Mouse (Mus musculus): ENCODE data around the gene Atg9a. TPM values are rescaled to one million over a fixed set of nuclear protein-coding genes. Genes with fewer than 3 reads are reported as not detected.

The Atg9a gene
- polyA plus RNA-seq, 1 experiment from 2014 or later, result 63.3 TPM

DNA sequence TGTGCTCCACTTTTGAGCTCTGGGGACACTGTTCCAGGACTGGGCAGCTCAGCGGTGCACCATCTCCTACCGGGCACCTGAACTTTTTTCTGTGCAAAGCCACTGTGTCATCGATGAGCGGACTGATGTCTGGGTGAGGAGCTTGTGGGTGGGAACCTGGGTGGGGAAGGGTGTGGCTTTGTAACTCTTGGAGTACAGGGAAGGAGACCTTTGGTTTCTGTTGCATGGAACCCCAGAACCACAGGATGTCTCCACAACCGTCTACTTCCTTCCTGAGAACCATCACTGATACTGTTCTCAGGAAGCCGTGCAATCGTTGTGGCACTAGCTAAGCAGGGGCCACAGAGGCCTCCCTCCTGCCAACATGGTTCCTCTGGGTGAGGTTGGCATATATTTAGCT lies 21.1 kb upstream of the Atg9a start:
- H3K36me3 ChIP-seq (replicated peaks), result peaks cover 16% of the 10 kb centered on the region; the same call in 1 of the 2 replicates
- H3K4me1 ChIP-seq, result peaks cover 38% of the 10 kb centered on the region
- no peak for ATAC-seq (replicated peaks)
- no peak overlapping the region for H3K9ac ChIP-seq
- no peak overlapping the region for H3K4me3 ChIP-seq
- H3K4me2 ChIP-seq, result no peak overlapping the region
- 89% methylated on average over 7 of the region's 7 CpGs for WGBS
- H3K27ac ChIP-seq, result no peak overlapping the region
- H3K9me3 ChIP-seq, result no peaks in the 10 kb centered on the region
- peaks cover 19% of the 10 kb centered on the region for H3K27me3 ChIP-seq (replicated peaks)

DNA sequence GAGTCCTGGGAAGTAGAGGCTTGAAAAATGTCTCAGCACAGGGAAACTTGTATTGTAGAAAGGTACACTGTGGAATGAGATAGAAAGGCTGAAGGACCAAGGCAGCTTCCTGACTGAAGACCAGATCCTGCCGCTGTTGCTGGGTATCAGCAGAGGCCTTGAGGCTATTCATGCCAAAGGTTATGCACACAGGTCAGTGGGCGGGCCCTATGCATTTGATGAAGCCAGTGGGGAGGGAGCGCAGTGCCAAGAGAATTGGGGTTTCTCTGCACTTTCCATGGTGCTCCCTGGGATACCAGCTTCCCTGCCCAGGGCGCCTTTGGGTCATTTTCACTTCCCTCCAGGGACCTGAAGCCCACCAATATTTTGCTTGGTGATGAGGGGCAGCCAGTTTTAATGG lies 20.5 kb upstream of the Atg9a start:
- H3K9me3 ChIP-seq, result no peaks in the 10 kb centered on the region
- peaks cover 38% of the 10 kb centered on the region for H3K4me1 ChIP-seq
- no peak for ATAC-seq (replicated peaks)
- no peak overlapping the region for H3K9ac ChIP-seq
- H3K4me3 ChIP-seq, result no peak overlapping the region
- H3K4me2 ChIP-seq, result no peak overlapping the region
- whole genome bisulfite sequencing, result 91% methylated on average over 4 of the region's 4 CpGs
- H3K27ac ChIP-seq, result no peak overlapping the region
- peaks cover 16% of the 10 kb centered on the region; the same call in 1 of the 2 replicates for H3K36me3 ChIP-seq (replicated peaks)
- H3K27me3 ChIP-seq (replicated peaks), result peaks cover 13% of the 10 kb centered on the region

DNA sequence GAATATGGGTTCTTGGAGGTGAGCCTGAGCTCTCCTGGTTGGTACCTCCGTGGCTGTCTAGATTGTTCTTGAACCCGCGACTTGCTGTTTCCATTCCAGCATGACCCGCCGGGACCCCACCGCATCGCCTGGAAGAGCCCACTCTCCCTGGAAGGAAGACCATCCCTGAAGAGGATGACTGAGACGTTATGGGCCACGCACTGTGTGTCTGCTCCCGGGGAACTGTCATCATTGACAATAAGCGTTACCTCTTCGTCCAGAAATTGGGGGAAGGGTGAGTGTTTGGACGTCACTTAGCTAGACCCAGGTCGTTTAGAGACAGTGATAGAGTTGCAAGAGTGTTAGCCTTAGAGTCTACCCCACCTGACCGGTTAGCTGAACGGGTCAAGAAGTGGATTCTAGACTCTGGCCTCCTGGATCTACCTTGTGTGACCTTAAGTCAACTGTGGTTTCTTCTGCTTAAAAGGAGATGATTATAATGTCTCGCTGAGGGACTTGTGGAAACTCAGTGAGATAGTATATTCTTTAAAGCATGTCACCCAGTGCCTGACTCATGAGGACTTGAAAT lies 19.2 kb upstream of the Atg9a start:
- H3K27me3 ChIP-seq (replicated peaks), result 0 out of 2 replicates have a peak, but pooled peaks cover 3% of the 10 kb centered on the region
- H3K27ac ChIP-seq, result peak overlapping the region; percentile 60; the same call in 1 of the 2 replicates
- peaks cover 16% of the 10 kb centered on the region; the same call in 1 of the 2 replicates for H3K36me3 ChIP-seq (replicated peaks)

GRCm38 (mm10) chr1:75210136-75211087 lies 18.4 kb upstream of the Atg9a start, which contains the start of the genes Glb1l and Stk16:
Glb1l (minus strand) TSS chr1:75210813.
Stk16 (plus strand) TSS chr1:75210838.
- ATAC-seq (replicated peaks), result peak; percentile 96
- H3K27ac ChIP-seq, result peak within 1 kb of the TSS; percentile 60; the same call in 1 of the 2 replicates
- peaks cover 16% of the 10 kb centered on the region; the same call in 1 of the 2 replicates for H3K36me3 ChIP-seq (replicated peaks)
- H3K9me3 ChIP-seq, result no peaks in the 10 kb centered on the region
- no peaks in the 10 kb centered on the region for H3K27me3 ChIP-seq (replicated peaks)
- H3K9ac ChIP-seq, result peak within 1 kb of the TSS; percentile 95
- H3K4me1 ChIP-seq, result peaks cover 38% of the 10 kb centered on the region
- WGBS, result 5% methylated on average over 42 of the region's 42 CpGs
- peak within 1 kb of the TSS; percentile 82 for H3K4me2 ChIP-seq
- H3K4me3 ChIP-seq, result peak within 1 kb of the TSS; percentile 83

More for the DNA sequence above, 19.2 kb upstream of the Atg9a start:
- 11% methylated on average over 17 of the region's 17 CpGs for WGBS
- Histone ChIP-seq H3K9ac (peak overlapping the region; percentile 95), H3K4me2 (peak overlapping the region; percentile 82), H3K4me3 (peak overlapping the region; percentile 83), H3K9me3 (no peaks in the 10 kb centered on the region), H3K4me1 (peaks cover 38% of the 10 kb centered on the region)
- peak; percentile 11; the same call in 1 of the 2 replicates for ATAC-seq (replicated peaks)

DNA sequence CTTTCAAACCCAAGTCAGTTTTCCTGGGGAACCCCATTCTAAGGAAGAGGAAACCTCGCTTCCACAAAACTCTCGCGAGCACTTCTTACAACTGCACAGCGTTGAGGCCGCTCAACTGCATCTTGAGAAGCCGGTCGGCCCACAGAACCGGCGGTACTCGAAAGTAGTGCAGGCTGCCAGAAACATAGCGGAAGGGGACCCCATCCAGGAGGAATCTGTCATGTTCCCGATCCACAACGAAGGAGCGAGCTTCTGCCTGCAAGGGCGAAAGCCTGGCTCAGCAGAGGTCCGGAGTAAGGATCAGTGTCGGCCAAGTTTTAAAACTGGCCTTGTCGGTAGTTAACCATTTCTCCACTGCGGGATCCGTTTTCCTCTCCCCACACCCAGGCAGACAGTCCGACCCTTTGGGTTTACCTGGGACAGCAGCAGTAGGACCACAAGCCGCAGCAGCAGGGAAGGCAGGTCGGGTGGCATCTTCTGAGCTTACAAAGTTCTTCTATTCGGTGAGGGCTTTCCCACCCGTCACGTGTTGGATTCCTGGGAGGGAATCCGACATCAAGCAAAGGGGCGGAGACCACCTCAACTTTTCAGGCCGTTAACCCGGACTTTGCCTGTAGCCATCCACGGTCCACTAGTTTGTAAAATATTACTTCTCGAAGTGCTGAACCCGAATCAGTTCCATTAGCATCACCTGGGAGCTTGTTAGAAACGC lies 17.1 kb upstream of the Atg9a start:
- peaks cover 38% of the 10 kb centered on the region for H3K4me1 ChIP-seq
- 0 out of 2 replicates have a peak, but pooled peaks cover 11% of the 10 kb centered on the region for H3K36me3 ChIP-seq (replicated peaks)
- peak overlapping the region; percentile 20 for H3K4me3 ChIP-seq
- peak overlapping the region; percentile 82 for H3K4me2 ChIP-seq
- H3K9ac ChIP-seq, result peak overlapping the region; percentile 35
- H3K27ac ChIP-seq, result no peak overlapping the region
- H3K9me3 ChIP-seq, result no peaks in the 10 kb centered on the region
- no peak for ATAC-seq (replicated peaks)
- H3K27me3 ChIP-seq (replicated peaks), result no peaks in the 10 kb centered on the region
- WGBS, result 14% methylated on average over 34 of the region's 34 CpGs

DNA sequence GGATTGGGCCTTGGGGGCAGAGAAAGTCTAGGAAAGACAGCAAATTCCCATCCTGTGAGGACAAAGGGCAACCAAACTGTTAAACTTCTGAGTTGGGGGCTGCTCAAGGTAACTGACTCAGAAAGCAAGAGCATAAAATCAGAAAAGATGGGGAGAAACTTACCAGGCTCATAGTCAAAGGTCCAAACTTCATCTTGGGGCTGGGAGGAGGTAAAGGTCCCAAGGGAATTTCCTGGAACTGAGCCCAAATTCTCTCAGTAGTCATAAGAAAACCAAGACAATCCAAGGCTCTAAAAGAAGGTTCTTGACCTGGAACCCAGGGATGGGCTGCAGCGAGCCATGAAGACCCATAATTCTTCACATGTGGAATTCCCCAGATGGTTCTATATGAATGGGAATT lies 9.2 kb upstream of the Atg9a start:
- H3K9ac ChIP-seq, result no peak overlapping the region
- WGBS, result 88% methylated on average over 1 of the region's 1 CpGs
- no peak overlapping the region for H3K27ac ChIP-seq
- no peaks in the 10 kb centered on the region for H3K27me3 ChIP-seq (replicated peaks)
- H3K4me2 ChIP-seq, result no peak overlapping the region
- H3K4me3 ChIP-seq, result no peak overlapping the region
- no peaks in the 10 kb centered on the region for H3K4me1 ChIP-seq
- no peaks in the 10 kb centered on the region for H3K9me3 ChIP-seq
- ATAC-seq (replicated peaks), result no peak
- peaks cover 26% of the 10 kb centered on the region; the same call in 1 of the 2 replicates for H3K36me3 ChIP-seq (replicated peaks)

GRCm38 (mm10) chr1:75192452-75192851 lies 456 bp upstream of the Atg9a start:
- Histone ChIP-seq H3K4me2 (peak overlapping the region; percentile 75), H3K9me3 (no peaks in the 10 kb centered on the region), H3K27ac (peak overlapping the region; percentile 95), H3K27me3 (replicated peaks) (no peaks in the 10 kb centered on the region), H3K9ac (peak overlapping the region; percentile 55), H3K36me3 (replicated peaks) (peaks cover 9% of the 10 kb centered on the region), H3K4me3 (peak overlapping the region; percentile 69), H3K4me1 (peaks cover 27% of the 10 kb centered on the region)
- WGBS, result under 1% methylated on average over 19 of the region's 19 CpGs
- ATAC-seq (replicated peaks), result peak; percentile 32

GRCm38 (mm10) chr1:75191258-75191621 lies 756 bp downstream of the Atg9a start:
- 49% methylated on average over 5 of the region's 5 CpGs for WGBS
- H3K4me2 ChIP-seq, result peak overlapping the region; percentile 82
- no peaks in the 10 kb centered on the region for H3K9me3 ChIP-seq
- H3K27ac ChIP-seq, result peak overlapping the region; percentile 95
- H3K9ac ChIP-seq, result peak overlapping the region; percentile 86
- peaks cover 11% of the 10 kb centered on the region for H3K36me3 ChIP-seq (replicated peaks)
- peak overlapping the region; percentile 69 for H3K4me3 ChIP-seq
- ATAC-seq (replicated peaks), result no peak
- no peaks in the 10 kb centered on the region for H3K27me3 ChIP-seq (replicated peaks)
- peaks cover 27% of the 10 kb centered on the region for H3K4me1 ChIP-seq

GRCm38 (mm10) chr1:75190577-75190976 lies 1.4 kb downstream of the Atg9a start:
- H3K4me1 ChIP-seq, result peaks cover 27% of the 10 kb centered on the region
- ATAC-seq (replicated peaks), result no peak
- peak overlapping the region; percentile 69; the same call in 1 of the 2 replicates for H3K4me3 ChIP-seq
- no peaks in the 10 kb centered on the region for H3K9me3 ChIP-seq
- peaks cover 18% of the 10 kb centered on the region for H3K36me3 ChIP-seq (replicated peaks)
- no peaks in the 10 kb centered on the region for H3K27me3 ChIP-seq (replicated peaks)
- H3K9ac ChIP-seq, result 0 out of 2 replicates have a peak overlapping the region, but pooled peaks have one; percentile 86
- H3K27ac ChIP-seq, result no peak overlapping the region
- H3K4me2 ChIP-seq, result peak overlapping the region; percentile 82
- whole genome bisulfite sequencing, result 78% methylated on average over 2 of the region's 2 CpGs

- WGBS, result 84% methylated on average over 2 of the region's 2 CpGs
- no peak overlapping the region for H3K27ac ChIP-seq
Measured at GRCm38 (mm10) chr1:75187914-75188483, 4.0 kb downstream of the Atg9a start.

DNA sequence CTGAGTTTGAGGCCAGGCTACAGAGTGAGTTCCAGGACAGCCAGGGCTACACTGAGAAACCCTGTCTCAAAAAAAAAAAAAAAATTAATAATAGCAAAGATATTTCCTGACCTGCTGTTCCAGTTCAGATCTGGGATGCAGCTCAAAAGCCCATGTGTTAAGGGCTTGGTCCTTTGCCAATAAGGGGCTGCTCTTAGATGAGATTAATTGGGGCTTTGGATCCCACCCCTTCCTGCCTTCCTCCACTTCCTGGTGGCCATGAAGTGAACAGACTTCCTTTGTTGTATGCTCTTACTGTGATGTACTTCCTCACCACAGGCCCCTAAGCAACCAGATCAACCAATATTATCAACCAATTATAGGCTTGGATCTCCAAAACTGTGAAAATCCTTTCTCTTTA lies 4.9 kb downstream of the Atg9a start:
- Histone ChIP-seq H3K9ac (no peak overlapping the region), H3K4me1 (peaks cover 16% of the 10 kb centered on the region), H3K4me3 (no peak overlapping the region), H3K27ac (no peak overlapping the region), H3K4me2 (no peak overlapping the region), H3K36me3 (replicated peaks) (peaks cover 42% of the 10 kb centered on the region), H3K27me3 (replicated peaks) (no peaks in the 10 kb centered on the region), H3K9me3 (no peaks in the 10 kb centered on the region)
- no peak for ATAC-seq (replicated peaks)

More at GRCm38 (mm10) chr1:75187914-75188483, 4.0 kb downstream of the Atg9a start:
- H3K36me3 ChIP-seq (replicated peaks), result peaks cover 34% of the 10 kb centered on the region
- no peak overlapping the region for H3K4me3 ChIP-seq
- H3K9ac ChIP-seq, result no peak overlapping the region
- peaks cover 21% of the 10 kb centered on the region for H3K4me1 ChIP-seq
- no peaks in the 10 kb centered on the region for H3K9me3 ChIP-seq
- no peaks in the 10 kb centered on the region for H3K27me3 ChIP-seq (replicated peaks)
- no peak for ATAC-seq (replicated peaks)
- H3K4me2 ChIP-seq, result no peak overlapping the region
